Mouse (Mus musculus) spleen, postnatal 14 days (tissue): ENCODE data around the gene Hmgn2.
"Not testable (repeated sequence)": the region's sequence is repeated elsewhere in the genome, so short reads cannot be mapped to it uniquely, and the experiment has no call there.

ENCODE experiments used
- DNase-seq, 2 experiments: peaks; one replicate each; pipeline ENCODE4 v3.0.0; 2021 to 2022; ENCODE audit warnings: low spot score in 2 of 2

Hmgn2 gene

DNA sequence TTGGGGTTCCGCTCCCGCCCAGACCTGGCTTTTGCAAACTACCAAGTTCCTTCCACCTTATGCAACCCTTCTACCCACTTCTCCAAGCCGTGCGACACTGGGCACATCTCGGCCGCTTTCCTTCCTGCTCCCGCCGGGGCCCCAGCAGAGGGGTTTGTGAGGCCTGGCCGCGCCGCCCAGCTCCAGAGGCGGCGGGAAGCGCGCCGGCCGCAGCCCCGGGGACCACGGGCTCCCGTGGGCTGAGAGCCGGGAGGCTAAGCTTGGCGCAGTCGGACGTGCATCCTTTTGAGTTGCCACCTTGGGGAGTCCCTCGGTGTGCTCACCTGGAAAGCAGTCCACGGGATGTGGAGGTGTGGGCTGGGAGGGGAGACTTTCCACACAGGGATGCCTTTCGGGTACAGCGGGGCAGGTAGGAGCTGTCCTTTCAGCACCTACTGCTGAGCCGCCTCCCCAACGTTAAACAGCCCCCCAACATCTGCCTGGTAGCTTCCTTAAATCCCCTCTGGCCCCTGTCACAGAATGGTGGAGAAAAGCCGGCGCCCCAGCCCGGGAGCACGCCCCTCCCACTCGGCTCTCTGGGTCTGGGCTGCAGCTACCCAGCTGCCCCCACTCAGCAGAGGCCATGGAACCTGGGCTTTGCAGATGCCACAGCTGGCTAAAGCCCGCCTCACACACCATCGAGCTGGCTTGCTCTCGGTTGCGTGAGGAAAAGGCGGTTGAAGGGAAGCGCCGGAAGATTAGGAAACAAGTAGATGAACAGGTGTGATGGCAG lies at the start of gene Hmgn2:
Gene Hmgn2, minus strand, starts transcription at position 501 of the 772 bp plus-strand sequence.
- DNase-seq = peak; percentile 26 to 47

- DNase-seq = no peak
These were observed 48.9 kb upstream of the Hmgn2 start for GRCm38 (mm10) chr4:134017201-134017865.

DNA sequence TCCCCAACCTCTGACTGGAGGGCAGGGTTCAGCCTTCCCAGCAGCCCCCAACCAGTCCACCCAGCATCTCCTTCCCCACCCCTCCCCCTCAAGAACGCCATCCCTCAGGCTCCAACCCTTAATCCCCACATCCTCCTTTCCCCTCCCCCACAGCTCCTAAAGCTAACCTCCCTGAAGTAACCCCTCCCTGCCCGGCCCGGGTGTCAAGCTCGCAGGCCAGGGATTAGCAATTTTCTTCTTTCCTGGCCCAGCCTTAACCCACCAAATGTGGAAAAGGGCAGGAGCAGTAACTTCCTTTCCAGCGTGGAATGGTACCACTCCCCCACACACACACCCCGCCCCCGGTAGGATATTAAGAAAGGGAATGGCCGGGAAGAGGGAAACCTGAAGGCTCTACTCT lies 48.3 kb upstream of the Hmgn2 start:
- no peak for DNase-seq

- DNase-seq = no peak
These were observed 47.8 kb upstream of the Hmgn2 start for GRCm38 (mm10) chr4:134016208-134016607.

GRCm38 (mm10) chr4:134012858-134013528 lies 44.5 kb upstream of the Hmgn2 start:
- peak in 1 of 2 experiments; percentile 16 for DNase-seq

GRCm38 (mm10) chr4:134011450-134012414 lies 43.3 kb upstream of the Hmgn2 start:
- DNase-seq = no peak

DNA sequence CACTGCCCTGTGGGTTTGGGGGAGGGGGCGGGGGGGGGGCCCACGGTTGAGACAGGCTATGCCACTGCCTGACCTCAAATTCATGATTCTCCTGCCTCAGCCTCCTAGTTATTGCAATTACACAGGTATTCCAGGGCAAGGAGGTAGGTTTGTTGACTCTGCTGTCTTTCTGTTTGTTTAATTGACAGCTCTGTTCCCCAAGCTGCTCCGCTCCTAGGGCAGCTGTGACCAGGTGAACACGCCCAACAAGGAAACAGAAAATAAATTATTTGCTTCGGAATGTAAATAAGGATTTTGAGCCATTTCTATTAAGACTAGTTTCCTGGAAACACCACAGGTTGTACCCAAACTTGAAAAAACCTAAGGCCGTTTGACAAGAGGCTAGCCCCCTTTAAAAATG lies 41.3 kb upstream of the Hmgn2 start:
- DNase-seq = no peak

GRCm38 (mm10) chr4:134006845-134007244 lies 38.4 kb upstream of the Hmgn2 start:
- DNase-seq = no peak

DNA sequence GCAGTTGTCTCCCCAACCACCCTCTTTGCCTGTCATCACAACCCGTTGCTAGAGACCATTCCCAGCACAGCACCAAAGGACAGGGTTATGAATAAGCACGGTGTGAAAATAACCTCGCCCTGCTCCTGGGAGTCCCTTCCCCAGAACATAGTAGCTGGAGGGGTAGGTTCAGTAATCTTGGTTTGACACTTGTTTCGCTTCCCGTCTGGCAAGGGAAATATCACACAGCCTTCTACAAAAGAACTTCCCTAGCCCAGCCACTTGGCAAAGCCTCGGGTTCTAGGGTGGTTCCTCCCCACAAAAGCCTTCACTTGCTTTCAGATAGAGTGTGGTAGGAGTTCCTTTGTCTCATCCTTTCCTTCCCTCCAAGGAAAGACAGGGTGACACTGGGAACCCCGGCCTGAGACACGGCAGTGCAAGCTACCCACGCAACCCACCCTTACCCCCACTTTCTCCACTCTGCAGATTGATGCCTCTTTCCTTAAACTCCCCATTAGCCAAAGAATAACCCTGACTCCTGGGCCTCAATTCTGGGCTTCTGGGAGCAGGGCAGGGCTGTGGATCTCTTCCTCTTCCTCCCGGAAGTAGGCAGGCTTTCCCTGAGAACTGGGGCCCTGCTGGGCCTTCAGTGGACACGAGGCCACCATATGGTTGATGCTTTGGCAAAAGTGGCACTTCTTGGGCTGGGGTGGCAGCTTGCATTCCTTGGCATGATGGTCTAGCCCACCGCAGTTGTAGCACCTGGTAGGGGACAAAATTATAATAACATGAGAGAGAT lies 37.3 kb upstream of the Hmgn2 start:
- DNase-seq = no peak

GRCm38 (mm10) chr4:134002903-134003302 lies 34.5 kb upstream of the Hmgn2 start:
- no peak for DNase-seq

- no peak for DNase-seq
These were observed 33.8 kb upstream of the Hmgn2 start for GRCm38 (mm10) chr4:134002246-134002645.

GRCm38 (mm10) chr4:134001710-134002109 lies 33.3 kb upstream of the Hmgn2 start:
- no peak for DNase-seq

DNA sequence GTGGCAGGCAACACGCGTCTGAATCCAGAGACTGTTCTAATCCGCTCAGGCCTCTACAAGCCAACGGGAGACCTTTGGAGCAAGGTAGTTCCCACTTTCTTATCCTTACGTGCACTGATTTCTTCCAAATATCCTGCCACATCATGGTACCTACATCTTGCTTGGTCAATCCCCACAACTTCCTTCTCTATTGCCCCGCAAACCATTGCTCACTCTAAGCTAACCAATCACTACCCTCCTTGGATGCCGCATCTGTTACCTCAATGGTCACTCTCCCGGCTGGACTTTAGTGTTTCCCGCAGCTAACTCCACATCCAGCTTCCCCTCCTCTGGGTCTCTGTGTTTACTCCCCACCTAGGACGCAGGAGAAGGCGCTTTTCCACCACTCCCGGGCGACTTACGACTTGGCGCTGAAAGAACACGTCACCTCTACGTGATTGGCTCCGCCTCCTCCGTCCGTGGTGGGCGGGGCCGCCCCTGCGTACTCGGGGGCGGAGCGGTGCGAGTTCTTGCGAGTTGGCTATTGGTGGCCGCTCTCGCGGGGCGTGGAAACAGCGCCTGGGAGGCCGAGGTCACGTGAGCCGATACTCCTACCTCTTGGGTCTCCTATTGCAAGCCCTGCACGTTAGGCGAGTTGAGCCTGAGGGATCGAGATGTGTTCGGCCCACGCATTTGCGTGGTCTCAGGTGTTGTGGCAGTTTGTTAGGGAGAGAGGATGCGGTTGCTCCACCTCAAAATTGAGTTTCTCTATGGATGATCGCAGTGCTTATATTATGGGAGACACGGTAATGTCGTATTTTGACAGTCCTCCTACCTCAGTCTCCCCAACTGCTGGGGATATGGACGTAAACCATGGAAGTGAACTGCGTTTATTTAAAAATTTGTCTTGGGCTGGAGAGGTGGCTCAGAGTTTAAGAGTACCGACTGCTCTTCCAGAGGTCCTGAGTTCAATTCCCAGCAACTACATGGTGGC lies 32.3 kb upstream of the Hmgn2 start, which contains the start of gene Dhdds:
Gene Dhdds, minus strand, starts transcription at position 453 of the 973 bp plus-strand sequence.
- DNase-seq = peak; percentile 90 to 94

DNA sequence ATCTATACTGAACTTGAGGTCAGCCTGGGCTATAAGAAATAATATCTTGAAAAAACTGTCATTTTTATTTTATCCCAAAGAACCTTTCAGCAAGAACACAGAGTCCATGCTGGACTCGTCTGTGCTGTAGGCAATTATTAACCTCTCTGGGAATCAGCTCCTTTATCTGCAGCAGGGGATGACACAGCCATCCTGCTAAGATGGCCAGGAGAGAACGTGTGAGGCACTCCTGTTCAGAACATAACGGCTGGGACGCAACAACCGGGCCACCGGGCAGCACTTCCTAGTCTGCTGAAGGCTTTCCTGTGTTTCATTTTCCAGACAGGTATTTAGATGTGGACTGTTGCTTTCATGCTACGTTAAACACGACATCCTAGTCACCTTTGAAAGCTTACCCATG lies 26.2 kb upstream of the Hmgn2 start:
- DNase-seq = no peak

- DNase-seq = no peak
These were observed 22.7 kb upstream of the Hmgn2 start for GRCm38 (mm10) chr4:133991087-133991660.

- DNase-seq = no peak
These were observed 21.6 kb upstream of the Hmgn2 start for GRCm38 (mm10) chr4:133990035-133990434.

DNA sequence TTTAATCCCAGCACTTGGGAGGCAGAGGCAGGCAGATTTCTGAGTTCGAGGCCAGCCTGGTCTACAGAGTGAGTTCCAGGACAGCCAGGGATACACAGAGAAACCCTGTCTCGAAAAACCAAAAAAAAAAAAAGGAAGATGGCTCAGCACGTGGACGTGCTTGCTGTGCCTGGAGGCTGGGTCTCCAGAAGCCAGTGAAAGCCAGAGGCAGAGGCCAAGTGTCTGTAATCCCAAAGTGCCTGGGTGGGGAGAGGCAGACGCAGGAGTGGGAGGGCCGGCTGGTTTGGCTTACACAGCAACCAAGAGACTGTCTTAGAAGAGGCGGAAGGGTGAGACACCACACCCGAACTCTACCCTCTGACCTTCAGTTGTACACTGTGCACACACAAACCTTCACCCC lies 19.8 kb upstream of the Hmgn2 start:
- DNase-seq = not testable (repeated sequence)

GRCm38 (mm10) chr4:133982936-133983335 lies 14.5 kb upstream of the Hmgn2 start:
- no peak for DNase-seq

DNA sequence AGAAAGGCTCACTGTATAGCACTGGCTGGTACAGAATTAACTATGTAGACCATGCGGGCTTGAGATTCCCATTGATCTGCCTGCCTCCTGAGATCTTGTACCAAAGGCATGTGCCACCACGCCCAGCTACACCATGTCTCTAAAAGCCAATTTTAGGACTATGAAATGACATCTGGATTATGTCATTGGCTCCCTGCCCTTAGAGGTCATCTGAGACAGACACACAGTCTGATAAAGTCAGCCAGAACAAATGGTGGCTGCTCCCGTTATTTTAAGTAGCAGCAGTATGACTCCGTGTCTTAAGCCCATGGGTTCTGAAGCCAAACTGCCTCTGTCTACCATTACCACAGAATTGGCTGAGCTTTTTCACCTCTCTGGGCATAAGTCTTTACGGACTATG lies 12.0 kb upstream of the Hmgn2 start:
- no peak for DNase-seq
